Mouse (Mus musculus) myocyte (in vitro differentiated cells): ENCODE results near the gene Pmpcb. TPM values are rescaled to one million over a fixed set of nuclear protein-coding genes. Genes with fewer than 3 reads are reported as not detected.

ENCODE experiments used
- H3K27me3 ChIP-seq: one replicate; pipeline ENCODE4 v1.6.1; 2011; ENCODE audit not compliant: control insufficient read depth, insufficient read depth, insufficient read length
- H3K36me3 ChIP-seq: one replicate; pipeline ENCODE4 v1.6.1; 2011; ENCODE audit not compliant: control insufficient read depth, insufficient read depth
- H3K4me2 ChIP-seq: one replicate; pipeline ENCODE4 v1.6.1; 2011; ENCODE audit warnings: low read depth, control low read depth
- H3K4me3 ChIP-seq: one replicate; pipeline ENCODE4 v1.5.1; 2011; ENCODE audit warnings: mild to moderate bottlenecking, control low read depth, moderate library complexity
- H3K79me2 ChIP-seq: one replicate; pipeline ENCODE4 v1.6.1; 2011; ENCODE audit not compliant: control insufficient read depth, insufficient read depth
- H3ac ChIP-seq: one replicate; pipeline ENCODE4 v1.6.1; 2011; ENCODE audit not compliant: control insufficient read depth, insufficient read length
- CEBPB ChIP-seq: IDR thresholded peaks from 2 replicates; pipeline ENCODE4 v1.6.1; 2011; ENCODE audit warnings: mild to moderate bottlenecking, moderate library complexity; ENCODE audit not compliant: poor library complexity, insufficient read depth, severe bottlenecking
- E2F4 ChIP-seq: IDR thresholded peaks from one replicate; pipeline ENCODE4 v1.6.1; 2011; ENCODE audit warnings: mild to moderate bottlenecking, control low read depth, moderate library complexity; ENCODE audit not compliant: insufficient read depth
- MAX ChIP-seq: IDR thresholded peaks from one replicate; pipeline ENCODE4 v1.6.1; 2011; ENCODE audit warnings: low read depth, mild to moderate bottlenecking, control low read depth
- MYOD1 ChIP-seq, 3 experiments: IDR thresholded peaks; one replicate each; pipeline ENCODE4 v1.6.1; 2011; ENCODE audit warnings: control low read depth in 2 of 3, low read depth in 2 of 3, mild to moderate bottlenecking in 2 of 3, moderate library complexity in 1 of 3; ENCODE audit not compliant: insufficient read length in 2 of 3, control insufficient read depth in 1 of 3
- MYOG ChIP-seq, 3 experiments: IDR thresholded peaks; one replicate each; pipeline ENCODE4 v1.6.1; 2011; ENCODE audit warnings: control low read depth in 2 of 3, low read depth in 2 of 3, mild to moderate bottlenecking in 2 of 3; ENCODE audit not compliant: insufficient read length in 2 of 3, control insufficient read depth in 1 of 3, insufficient read depth in 1 of 3
- POLR2A ChIP-seq: IDR thresholded peaks from one replicate; pipeline ENCODE4 v1.6.1; 2011; ENCODE audit warnings: low read depth, mild to moderate bottlenecking, control low read depth, moderate library complexity; ENCODE audit not compliant: insufficient read length
- POLR2AphosphoS2 ChIP-seq: IDR thresholded peaks from one replicate; pipeline ENCODE4 v1.6.1; 2011; ENCODE audit warnings: low read depth, control low read depth; ENCODE audit not compliant: insufficient read length
- REST ChIP-seq: IDR thresholded peaks from one replicate; pipeline ENCODE4 v1.6.1; 2011; ENCODE audit warnings: mild to moderate bottlenecking, control low read depth, moderate library complexity; ENCODE audit not compliant: insufficient read depth, insufficient read length
- SRF ChIP-seq: IDR thresholded peaks from one replicate; pipeline ENCODE4 v1.6.1; 2011; ENCODE audit warnings: low read depth; ENCODE audit not compliant: control insufficient read depth, insufficient read length
- TCF12 ChIP-seq: IDR thresholded peaks from one replicate; pipeline ENCODE4 v1.6.1; 2011; ENCODE audit warnings: mild to moderate bottlenecking, control low read depth; ENCODE audit not compliant: poor library complexity, insufficient read depth, severe bottlenecking
- TCF3 ChIP-seq: IDR thresholded peaks from one replicate; pipeline ENCODE4 v1.6.1; 2011; ENCODE audit warnings: low read depth, control low read depth; ENCODE audit not compliant: insufficient read length
- USF1 ChIP-seq: IDR thresholded peaks from one replicate; pipeline ENCODE4 v1.6.1; 2011; ENCODE audit warnings: low read depth, mild to moderate bottlenecking, control low read depth, moderate library complexity
- polyA plus RNA-seq: library from polyadenylated mRNA; unstranded; fragments of >200 nt; fragmentation: generic; extraction: Trizol; gene quantifications from one replicate; pipeline ENCODE4 v1.2.1, GENCODE M21; 2012; ENCODE audit warnings: missing spikeins

Gene Pmpcb
- polyA plus RNA-seq, 1 experiment, result 126 TPM

DNA sequence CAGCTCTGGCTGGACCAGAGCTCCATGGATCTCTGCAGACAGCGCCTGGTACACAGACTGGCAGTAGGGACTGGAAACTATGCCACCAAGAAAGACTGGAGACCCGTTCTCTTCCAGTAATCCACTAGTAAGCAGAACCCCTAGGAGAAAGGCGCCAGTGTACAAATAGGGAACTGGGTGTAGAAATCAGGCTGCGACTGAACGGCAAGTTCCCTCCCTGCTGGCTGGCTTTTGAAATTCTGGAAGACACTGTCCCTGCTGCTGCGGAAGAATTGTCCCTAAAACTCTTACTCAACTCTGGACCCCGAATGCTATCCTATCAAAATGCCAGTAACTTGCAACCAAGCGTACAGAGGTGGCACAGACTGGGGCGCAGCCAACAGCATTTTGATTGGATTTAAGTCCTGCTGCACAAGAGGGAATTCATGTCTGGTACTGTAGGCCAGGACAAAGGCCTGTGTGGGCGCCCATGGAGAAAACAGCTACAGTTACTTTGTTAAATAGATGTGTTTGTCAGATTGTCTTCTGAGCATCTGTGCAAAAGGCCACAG, 19.7 kb upstream of the Pmpcb start:
- no peaks in the 10 kb centered on the region for H3K27me3 ChIP-seq
- H3K79me2 ChIP-seq, result no peaks in the 10 kb centered on the region
- H3K4me3 ChIP-seq, result no peak overlapping the region
- TF ChIP-seq TCF3 (no peak), TCF12 (no peak), MAX (no peak), USF1 (no peak), E2F4 (no peak), MYOD1 (IDR thresholded peaks at IDR 0.05; ENCODE audit: control insufficient read depth in 1 of 3, insufficient read length in 2 of 3, low read depth in 2 of 3) (no peak), POLR2A (no peak), CEBPB (no peak), MYOG (IDR thresholded peaks at IDR 0.05; ENCODE audit: control insufficient read depth in 1 of 3, insufficient read depth in 1 of 3, insufficient read length in 2 of 3, low read depth in 2 of 3) (no peak), REST (no peak), SRF (no peak), POLR2AphosphoS2 (no peak)
- no peak overlapping the region for H3K4me2 ChIP-seq
- H3ac ChIP-seq, result no peak overlapping the region
- H3K36me3 ChIP-seq, result no peaks in the 10 kb centered on the region

DNA sequence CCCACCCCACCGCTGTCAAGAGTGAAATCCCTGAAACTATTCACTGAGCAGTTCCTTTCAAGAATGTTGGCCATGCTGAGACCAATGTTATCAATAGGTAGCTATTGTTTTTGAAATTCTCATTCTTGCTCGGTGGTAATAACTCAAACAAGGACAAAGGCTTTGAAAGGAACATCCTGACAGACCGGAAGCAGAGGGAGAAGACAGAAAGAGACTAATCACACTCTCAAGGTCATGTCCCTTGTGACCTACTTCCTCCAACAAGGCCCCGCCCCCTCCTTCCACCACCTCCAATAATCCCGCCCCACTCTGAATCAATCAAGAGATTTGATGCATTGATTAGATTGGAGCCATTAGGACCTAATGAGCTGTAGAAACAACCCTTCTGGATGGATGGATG, 18.4 kb upstream of the Pmpcb start:
- no peaks in the 10 kb centered on the region for H3K79me2 ChIP-seq
- no peak overlapping the region for H3ac ChIP-seq
- H3K4me3 ChIP-seq, result no peak overlapping the region
- TF ChIP-seq REST (no peak), MYOD1 (IDR thresholded peaks at IDR 0.05; ENCODE audit: control insufficient read depth in 1 of 3, insufficient read length in 2 of 3, low read depth in 2 of 3) (no peak), CEBPB (no peak), SRF (no peak), USF1 (no peak), TCF12 (no peak), TCF3 (no peak), E2F4 (no peak), POLR2AphosphoS2 (no peak), MAX (no peak), MYOG (IDR thresholded peaks at IDR 0.05; ENCODE audit: control insufficient read depth in 1 of 3, insufficient read depth in 1 of 3, insufficient read length in 2 of 3, low read depth in 2 of 3) (no peak), POLR2A (no peak)
- no peak overlapping the region for H3K4me2 ChIP-seq
- no peaks in the 10 kb centered on the region for H3K36me3 ChIP-seq
- H3K27me3 ChIP-seq, result no peaks in the 10 kb centered on the region

- TF ChIP-seq POLR2A, result no peak
- no peak for TF ChIP-seq POLR2AphosphoS2
- TF ChIP-seq MYOD1 (IDR thresholded peaks at IDR 0.05; ENCODE audit: control insufficient read depth in 1 of 3, insufficient read length in 2 of 3, low read depth in 2 of 3), result no peak
- no peak for TF ChIP-seq TCF12
- TF ChIP-seq SRF, result no peak
- TF ChIP-seq MYOG (IDR thresholded peaks at IDR 0.05; ENCODE audit: control insufficient read depth in 1 of 3, insufficient read depth in 1 of 3, insufficient read length in 2 of 3, low read depth in 2 of 3), result no peak
- no peak overlapping the region for H3K4me3 ChIP-seq
- H3K27me3 ChIP-seq, result no peaks in the 10 kb centered on the region
- H3ac ChIP-seq, result no peak overlapping the region
- H3K4me2 ChIP-seq, result no peak overlapping the region
- H3K36me3 ChIP-seq, result no peaks in the 10 kb centered on the region
- H3K79me2 ChIP-seq, result no peaks in the 10 kb centered on the region
These were observed 17.7 kb upstream of the Pmpcb start for GRCm38 (mm10) chr5:21719209-21719608.

DNA sequence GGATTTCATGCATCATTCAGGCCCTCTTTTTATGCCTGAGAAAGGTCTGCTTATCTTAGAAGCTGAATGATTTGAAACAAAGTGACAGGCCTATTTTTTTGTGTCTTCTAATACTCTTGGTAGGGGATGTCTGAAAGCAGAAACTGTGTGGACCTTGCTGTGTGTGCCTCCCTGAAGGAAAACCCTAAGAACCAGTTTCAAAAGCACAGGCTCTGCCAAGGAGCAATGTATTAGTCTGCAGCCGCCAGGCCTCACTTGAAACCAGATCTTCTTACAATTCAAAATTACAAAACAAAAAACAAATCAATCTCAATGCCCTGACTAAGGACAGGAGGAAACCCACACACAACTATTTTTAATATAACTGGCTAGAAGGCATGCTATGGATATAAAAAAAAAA, 12.5 kb upstream of the Pmpcb start:
- Histone ChIP-seq H3K79me2 (no peaks in the 10 kb centered on the region), H3K36me3 (no peaks in the 10 kb centered on the region), H3K4me3 (no peak overlapping the region), H3ac (no peak overlapping the region), H3K4me2 (no peak overlapping the region), H3K27me3 (no peaks in the 10 kb centered on the region)
- TF ChIP-seq MYOD1 (IDR thresholded peaks at IDR 0.05; ENCODE audit: control insufficient read depth in 1 of 3, insufficient read length in 2 of 3, low read depth in 2 of 3), result no peak
- no peak for TF ChIP-seq MYOG (IDR thresholded peaks at IDR 0.05; ENCODE audit: control insufficient read depth in 1 of 3, insufficient read depth in 1 of 3, insufficient read length in 2 of 3, low read depth in 2 of 3)
- TF ChIP-seq REST, result no peak
- TF ChIP-seq SRF, result no peak
- no peak for TF ChIP-seq USF1
- no peak for TF ChIP-seq CEBPB
- TF ChIP-seq POLR2AphosphoS2, result no peak
- TF ChIP-seq POLR2A, result no peak
- TF ChIP-seq E2F4, result no peak
- no peak for TF ChIP-seq TCF12

DNA sequence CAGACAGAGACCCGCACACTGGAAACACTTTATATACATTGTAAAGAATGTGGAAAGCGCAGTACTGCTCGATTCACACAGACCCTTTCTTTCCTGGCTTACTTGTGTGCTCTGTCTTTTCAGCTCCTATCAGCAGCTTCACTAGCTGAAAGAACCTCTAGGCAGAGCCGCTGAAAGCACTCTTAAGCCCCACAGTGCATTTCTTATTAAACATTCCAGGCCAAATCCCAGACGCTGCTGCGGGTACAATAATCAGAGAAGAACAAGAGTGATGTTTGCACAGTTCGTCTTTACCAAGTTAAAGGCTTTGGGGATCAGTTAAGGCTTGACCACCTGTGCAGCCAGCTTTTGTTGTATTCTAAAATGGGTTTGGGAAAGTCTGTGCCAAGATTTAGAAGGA, 12.1 kb upstream of the Pmpcb start:
- H3K79me2 ChIP-seq, result no peaks in the 10 kb centered on the region
- TF ChIP-seq SRF (no peak), REST (no peak), MYOD1 (IDR thresholded peaks at IDR 0.05; ENCODE audit: control insufficient read depth in 1 of 3, insufficient read length in 2 of 3, low read depth in 2 of 3) (no peak), E2F4 (no peak), POLR2AphosphoS2 (no peak), MAX (no peak), USF1 (no peak), CEBPB (no peak), POLR2A (no peak), TCF12 (no peak), MYOG (IDR thresholded peaks at IDR 0.05; ENCODE audit: control insufficient read depth in 1 of 3, insufficient read depth in 1 of 3, insufficient read length in 2 of 3, low read depth in 2 of 3) (no peak), TCF3 (no peak)
- no peak overlapping the region for H3K4me3 ChIP-seq
- no peaks in the 10 kb centered on the region for H3K36me3 ChIP-seq
- no peak overlapping the region for H3K4me2 ChIP-seq
- no peak overlapping the region for H3ac ChIP-seq
- no peaks in the 10 kb centered on the region for H3K27me3 ChIP-seq
